Mouse (Mus musculus) ES-E14 (cell line): Measurements from ENCODE around the gene Fkbp8. TPM values are rescaled to one million over a fixed set of nuclear protein-coding genes. Genes with fewer than 3 reads are reported as not detected.

Experiments
- DNase-seq: peaks from one replicate; pipeline ENCODE4 v3.0.0-alpha.2; 2013; ENCODE audit warnings: low read depth, low spot score
- H3K27ac ChIP-seq: 2 replicates; pipeline ENCODE4 v1.5.1; 2012; ENCODE audit warnings: low read depth, mild to moderate bottlenecking, low read length, moderate library complexity, mixed read lengths; ENCODE audit not compliant: poor library complexity, insufficient read depth, severe bottlenecking
- H3K36me3 ChIP-seq: 2 replicates; pipeline ENCODE4 v1.6.1; 2012; ENCODE audit warnings: mild to moderate bottlenecking, low read length, moderate library complexity, mixed read lengths; ENCODE audit not compliant: control insufficient read depth, poor library complexity, insufficient read depth, severe bottlenecking
- H3K4me1 ChIP-seq, 2 experiments: fragments of 150-350 bp in 1 of 2; sonication (generic) in 1 of 2; 2 replicates each; pipeline ENCODE4 v1.6.1; 2012; ENCODE audit warnings: low read length in 2 of 2, mild to moderate bottlenecking in 1 of 2, mixed read lengths in 1 of 2; ENCODE audit not compliant: control insufficient read depth in 2 of 2, insufficient read depth in 2 of 2, poor library complexity in 1 of 2
- H3K4me3 ChIP-seq, 2 experiments: fragments of 150-350 bp in 1 of 2; sonication (generic) in 1 of 2; 2 replicates each; pipeline ENCODE4 v1.5.1; 2012; ENCODE audit warnings: low read length in 2 of 2, low read depth in 1 of 2, mild to moderate bottlenecking in 1 of 2, mixed read lengths in 1 of 2; ENCODE audit not compliant: insufficient read depth in 1 of 2, poor library complexity in 1 of 2, severe bottlenecking in 1 of 2
- H3K9ac ChIP-seq: 2 replicates; pipeline ENCODE4 v1.6.1; 2012; ENCODE audit warnings: low read depth, mild to moderate bottlenecking, low read length, mixed read lengths; ENCODE audit not compliant: poor library complexity, insufficient read depth, severe bottlenecking
- H3K9me3 ChIP-seq: fragments of 150-350 bp; sonication (generic); 2 replicates; pipeline ENCODE4 v1.6.1; 2012; ENCODE audit warnings: low read depth, mild to moderate bottlenecking, low read length; ENCODE audit not compliant: control insufficient read depth, insufficient read depth
- CHD2 ChIP-seq: IDR thresholded peaks from 2 replicates; pipeline ENCODE4 v1.6.1; 2014; ENCODE audit warnings: mild to moderate bottlenecking, low read depth, low read length, inconsistent platforms
- HCFC1 ChIP-seq: IDR thresholded peaks from 2 replicates; pipeline ENCODE4 v1.6.1; 2012; ENCODE audit warnings: low read length, inconsistent platforms, borderline replicate concordance; ENCODE audit not compliant: insufficient read depth
- MAFK ChIP-seq: IDR thresholded peaks from 2 replicates; pipeline ENCODE4 v1.6.1; 2014; ENCODE audit warnings: mild to moderate bottlenecking, low read depth, low read length, inconsistent platforms; ENCODE audit not compliant: insufficient read depth
- ZC3H11A ChIP-seq: IDR thresholded peaks from 2 replicates; pipeline ENCODE4 v1.6.1; 2012; ENCODE audit warnings: low read depth, mild to moderate bottlenecking, inconsistent platforms, low read length, borderline replicate concordance
- ZNF384 ChIP-seq: IDR thresholded peaks from 2 replicates; pipeline ENCODE4 v1.6.1; 2012; ENCODE audit warnings: low read depth, low read length, inconsistent platforms
- in situ Hi-C, 2 experiments: fragments of 600-800 bp; cut with MboI; formaldehyde crosslinking; loops; one replicate each; pipeline ENCODE4 v1.15.1; 2025; ENCODE audit warnings: low sequenced_read_pairs in 2 of 2, inconsistent platforms in 1 of 2; ENCODE audit not compliant: unreplicated experiment in 2 of 2
- total RNA-seq: library from RNA; depleted of rRNA; stranded (reverse); fragments of 300-350 nt; gene quantifications from 2 replicates; pipeline ENCODE4 v1.2.3, GENCODE M21; 2012

The Fkbp8 gene
- total RNA-seq, 1 experiment, result 252 TPM

- H3K27ac ChIP-seq, result no peak overlapping the region
- H3K9ac ChIP-seq, result no peak overlapping the region
- no peak for DNase-seq
- peaks cover 19% of the 10 kb centered on the region for H3K36me3 ChIP-seq
- TF ChIP-seq MAFK (no peak), HCFC1 (no peak), ZC3H11A (no peak), ZNF384 (no peak), CHD2 (no peak)
- H3K4me3 ChIP-seq, result no peak overlapping the region
- in situ Hi-C loops, result no loop called here
- no peaks in the 10 kb centered on the region for H3K9me3 ChIP-seq
- peaks cover 0 to 4% of the 10 kb centered on the region in 2 experiments; a peak in 1 of 4 replicates for H3K4me1 ChIP-seq
Measured at GRCm38 (mm10) chr8:70519606-70520005, 7.9 kb upstream of the Fkbp8 start.

GRCm38 (mm10) chr8:70522592-70523403 lies 4.7 kb upstream of the Fkbp8 start:
- peak overlapping the region; percentile 98 for H3K27ac ChIP-seq
- H3K9me3 ChIP-seq, result no peaks in the 10 kb centered on the region
- H3K9ac ChIP-seq, result peak overlapping the region; percentile 98
- in situ Hi-C loops, result no loop called here
- peaks cover 3 to 4% of the 10 kb centered on the region in 2 experiments; a peak in 2 of 4 replicates for H3K4me1 ChIP-seq
- TF ChIP-seq MAFK, result no peak
- TF ChIP-seq HCFC1, result peak; percentile 84
- no peak for TF ChIP-seq ZNF384
- no peak for TF ChIP-seq CHD2
- TF ChIP-seq ZC3H11A, result no peak
- DNase-seq, result peak; percentile 96
- H3K36me3 ChIP-seq, result peaks cover 7% of the 10 kb centered on the region
- peak overlapping the region; percentile 81 to 90 for H3K4me3 ChIP-seq

GRCm38 (mm10) chr8:70527111-70527511 lies 413 bp upstream of the Fkbp8 start:
- H3K4me1 ChIP-seq, result peaks cover 0 to 8% of the 10 kb centered on the region in 2 experiments; a peak in 1 of 4 replicates
- H3K36me3 ChIP-seq, result peaks cover 18% of the 10 kb centered on the region
- TF ChIP-seq CHD2 (no peak), MAFK (no peak), ZC3H11A (no peak), HCFC1 (no peak), ZNF384 (no peak)
- no peaks in the 10 kb centered on the region for H3K9me3 ChIP-seq
- H3K4me3 ChIP-seq, result peak overlapping the region; percentile 94 to 99
- peak overlapping the region; percentile 73 for H3K27ac ChIP-seq
- no peak for DNase-seq
- H3K9ac ChIP-seq, result peak overlapping the region; percentile 84
- in situ Hi-C loops, result no loop called here

DNA sequence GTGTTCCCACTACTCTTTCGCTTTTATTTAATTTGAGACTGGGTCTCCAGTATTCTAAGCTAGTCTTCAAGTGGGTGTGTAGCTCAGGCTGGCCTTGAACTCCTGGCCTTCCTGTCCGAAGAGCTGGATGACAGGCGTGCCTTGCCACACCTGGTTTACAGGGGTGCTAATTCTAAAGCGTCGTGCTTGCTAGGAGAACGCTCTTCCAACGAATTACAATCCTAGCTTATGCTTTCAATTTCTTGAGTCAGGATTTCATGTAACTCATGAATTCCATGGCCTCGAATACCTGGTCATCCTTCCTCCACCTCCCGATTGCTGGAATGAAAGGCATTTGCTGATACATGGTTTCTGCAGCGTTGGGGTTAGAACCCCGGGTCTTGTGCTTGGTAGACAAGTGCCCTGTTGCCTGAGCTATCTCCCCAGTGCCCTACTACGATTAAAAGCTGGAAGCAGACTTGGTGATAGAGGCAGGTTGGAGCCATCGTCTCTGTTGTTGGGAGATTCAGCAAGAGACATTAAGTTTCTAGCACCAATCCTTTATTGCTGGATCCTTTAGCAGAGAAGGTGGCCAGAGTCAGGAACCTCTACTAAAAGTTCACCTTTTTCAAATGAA lies 766 bp downstream of the Fkbp8 start:
- in situ Hi-C loops, result no loop called here

More for the DNA sequence above, 766 bp downstream of the Fkbp8 start:
- Histone ChIP-seq H3K36me3 (peaks cover 27% of the 10 kb centered on the region), H3K27ac (peak overlapping the region; percentile 89; the same call in 1 of the 2 replicates), H3K9ac (peak overlapping the region; percentile 93), H3K4me3 (peak overlapping the region; percentile 94 to 99), H3K4me1 (peaks cover 0 to 8% of the 10 kb centered on the region in 2 experiments; a peak in 1 of 4 replicates), H3K9me3 (no peaks in the 10 kb centered on the region)
- TF ChIP-seq HCFC1 (no peak), CHD2 (no peak), MAFK (no peak), ZNF384 (no peak), ZC3H11A (no peak)
- DNase-seq, result no peak
